Mouse (Mus musculus) CH12.LX (cell line): ENCODE measurements at regions not wholly inside any gene's neighbourhood (a gene's known extent, or its start where the extent isn't known, plus 50 kb on each side); places are given as distances from the start of the nearest gene placed in this dataset.

Source experiments
- DNase-seq: peaks from one replicate; pipeline ENCODE4 v3.0.0-alpha.2; 2013; ENCODE audit errors: extremely low read depth
- H3K27ac ChIP-seq: 2 replicates; pipeline ENCODE4 v1.5.1; 2012; ENCODE audit warnings: low read depth, mild to moderate bottlenecking, control low read depth, moderate library complexity; ENCODE audit not compliant: insufficient read depth
- H3K27me3 ChIP-seq: replicated peaks from 2 replicates; pipeline ENCODE3; 2012; ENCODE audit warnings: inconsistent platforms
- H3K36me3 ChIP-seq, 2 experiments: replicated peaks in 1 of 2; 2 replicates each; pipeline versions ENCODE3 to v1.6.1; 2012; ENCODE audit warnings: inconsistent platforms in 1 of 2, low read length in 1 of 2, mild to moderate bottlenecking in 1 of 2, mixed read lengths in 1 of 2, moderate library complexity in 1 of 2; ENCODE audit not compliant: control insufficient read depth in 1 of 2, insufficient read depth in 1 of 2
- H3K4me1 ChIP-seq, 2 experiments: 2 replicates each; pipeline ENCODE4 v1.6.1; 2012; ENCODE audit warnings: inconsistent platforms in 1 of 2, moderate library complexity in 1 of 2; ENCODE audit not compliant: insufficient read depth in 2 of 2, control insufficient read depth in 1 of 2
- H3K4me2 ChIP-seq: 2 replicates; pipeline ENCODE4 v1.6.1; 2012; ENCODE audit warnings: low read depth, mild to moderate bottlenecking, control low read depth; ENCODE audit not compliant: poor library complexity, insufficient read depth, severe bottlenecking
- H3K4me3 ChIP-seq, 3 experiments: fragments of 150-350 bp in 1 of 3; sonication (generic) in 1 of 3; replicated peaks in 1 of 3; 2 replicates each; pipeline versions ENCODE3 to v1.5.1; 2011 to 2012; ENCODE audit warnings: low read depth in 2 of 3, low read length in 2 of 3, mild to moderate bottlenecking in 2 of 3, moderate library complexity in 2 of 3, control low read depth in 1 of 3, improper control_type of control experiment in 1 of 3, inconsistent platforms in 1 of 3, mixed read lengths in 1 of 3; ENCODE audit not compliant: poor library complexity in 1 of 3
- H3K79me2 ChIP-seq: replicated peaks from 2 replicates; pipeline ENCODE4 v1.6.1; 2012; ENCODE audit warnings: mild to moderate bottlenecking, moderate library complexity; ENCODE audit not compliant: control insufficient read depth, poor library complexity, insufficient read depth, severe bottlenecking; ENCODE audit errors: extremely low read depth
- H3K9ac ChIP-seq: 2 replicates; pipeline ENCODE4 v1.6.1; 2012; ENCODE audit warnings: low read depth, mild to moderate bottlenecking, control low read depth, moderate library complexity; ENCODE audit not compliant: insufficient read depth
- H3K9me3 ChIP-seq: replicated peaks from 2 replicates; pipeline ENCODE3; 2012; ENCODE audit warnings: low read length, inconsistent platforms, mixed read lengths
- CHD1 ChIP-seq: IDR thresholded peaks from 2 replicates; pipeline ENCODE4 v1.6.1; 2012; ENCODE audit warnings: low read depth, low read length, improper control_type of control experiment, inconsistent platforms
- CTCF ChIP-seq, 2 experiments: IDR thresholded peaks in 1 of 2; conservative IDR thresholded peaks in 1 of 2; 2 replicates each; pipeline ENCODE4 v1.5.1; 2011 to 2012; ENCODE audit warnings: low read depth in 2 of 2, low read length in 2 of 2, improper control_type of control experiment in 1 of 2, inconsistent platforms in 1 of 2, mild to moderate bottlenecking in 1 of 2, moderate library complexity in 1 of 2
- E2F4 ChIP-seq: IDR thresholded peaks from 2 replicates; pipeline ENCODE4 v1.6.1; 2011; ENCODE audit warnings: low read depth, low read length, improper control_type of control experiment; ENCODE audit not compliant: insufficient replicate concordance
- GABPA ChIP-seq: IDR thresholded peaks from 2 replicates; pipeline ENCODE4 v1.6.1; 2012; ENCODE audit warnings: low read depth, low read length, improper control_type of control experiment, inconsistent platforms; ENCODE audit not compliant: insufficient replicate concordance
- HCFC1 ChIP-seq: IDR thresholded peaks from 2 replicates; pipeline ENCODE4 v1.6.1; 2012; ENCODE audit warnings: low read depth, mild to moderate bottlenecking, inconsistent platforms, low read length, improper control_type of control experiment
- JUN ChIP-seq: IDR thresholded peaks from 2 replicates; pipeline ENCODE4 v1.6.1; 2011; ENCODE audit warnings: low read depth, mild to moderate bottlenecking, low read length, improper control_type of control experiment, moderate library complexity; ENCODE audit not compliant: insufficient read depth
- KAT2A ChIP-seq: IDR thresholded peaks from 2 replicates; pipeline ENCODE4 v1.6.1; 2012; ENCODE audit warnings: low read length, improper control_type of control experiment, inconsistent platforms; ENCODE audit not compliant: insufficient replicate concordance
- MAFK ChIP-seq: IDR thresholded peaks from 2 replicates; pipeline ENCODE4 v1.6.1; 2011; ENCODE audit warnings: low read length, improper control_type of control experiment; ENCODE audit not compliant: insufficient replicate concordance
- MYC ChIP-seq: IDR thresholded peaks from 2 replicates; pipeline ENCODE4 v1.6.1; 2011; ENCODE audit warnings: low read depth, mild to moderate bottlenecking, improper control_type of control experiment, low read length
- NRF1 ChIP-seq: IDR thresholded peaks from 2 replicates; pipeline ENCODE4 v1.6.1; 2014; ENCODE audit warnings: low read depth, mild to moderate bottlenecking, inconsistent platforms, low read length, improper control_type of control experiment, moderate library complexity
- POLR2A ChIP-seq: IDR thresholded peaks from 2 replicates; pipeline ENCODE4 v1.6.1; 2011; ENCODE audit warnings: low read depth, mild to moderate bottlenecking, improper control_type of control experiment, low read length
- POLR2AphosphoS2 ChIP-seq: IDR thresholded peaks from 2 replicates; pipeline ENCODE4 v1.6.1; 2011; ENCODE audit warnings: low read depth, low read length, improper control_type of control experiment
- RAD21 ChIP-seq: IDR thresholded peaks from 2 replicates; pipeline ENCODE4 v1.6.1; 2011; ENCODE audit warnings: low read depth, mild to moderate bottlenecking, low read length, improper control_type of control experiment, moderate library complexity
- SIN3A ChIP-seq: IDR thresholded peaks from 2 replicates; pipeline ENCODE4 v1.6.1; 2012; ENCODE audit warnings: low read length, improper control_type of control experiment, inconsistent platforms
- SMC3 ChIP-seq: IDR thresholded peaks from 2 replicates; pipeline ENCODE4 v1.6.1; 2011; ENCODE audit warnings: low read depth, low read length, improper control_type of control experiment
- TBP ChIP-seq: conservative IDR thresholded peaks from 2 replicates; pipeline ENCODE4 v1.6.1; 2011; ENCODE audit warnings: low read depth, low read length, improper control_type of control experiment
- TCF12 ChIP-seq: IDR thresholded peaks from 2 replicates; pipeline ENCODE4 v1.6.1; 2014; ENCODE audit warnings: low read depth, mild to moderate bottlenecking, inconsistent platforms, low read length, improper control_type of control experiment
- ZC3H11A ChIP-seq: IDR thresholded peaks from 2 replicates; pipeline ENCODE4 v1.6.1; 2012; ENCODE audit warnings: low read depth, mild to moderate bottlenecking, inconsistent platforms, low read length, improper control_type of control experiment
- ZMIZ1 ChIP-seq: IDR thresholded peaks from 2 replicates; pipeline ENCODE4 v1.6.1; 2012; ENCODE audit warnings: low read depth, mild to moderate bottlenecking, inconsistent platforms, low read length, improper control_type of control experiment
- ZNF384 ChIP-seq: IDR thresholded peaks from 2 replicates; pipeline ENCODE4 v1.6.1; 2012; ENCODE audit warnings: low read depth, low read length, improper control_type of control experiment, inconsistent platforms
- dilution Hi-C: fragments of 300-500 bp; cut with MboI; formaldehyde crosslinking; loops from 2 replicates; pipeline ENCODE4 v1.14.3; 2020; ENCODE audit warnings: low sequenced_read_pairs; ENCODE audit not compliant: extremely low pct_unique_long_range_greater_than_20kb, extremely low pct_ligation_motif_present
- in situ Hi-C: fragments of 300-500 bp; cut with MboI; formaldehyde crosslinking; loops from 3 replicates; pipeline ENCODE4 v1.14.3; 2019; ENCODE audit warnings: low sequenced_read_pairs, low pct_ligation_motif_present, low pct_unique_long_range_greater_than_20kb, mixed read lengths

DNA sequence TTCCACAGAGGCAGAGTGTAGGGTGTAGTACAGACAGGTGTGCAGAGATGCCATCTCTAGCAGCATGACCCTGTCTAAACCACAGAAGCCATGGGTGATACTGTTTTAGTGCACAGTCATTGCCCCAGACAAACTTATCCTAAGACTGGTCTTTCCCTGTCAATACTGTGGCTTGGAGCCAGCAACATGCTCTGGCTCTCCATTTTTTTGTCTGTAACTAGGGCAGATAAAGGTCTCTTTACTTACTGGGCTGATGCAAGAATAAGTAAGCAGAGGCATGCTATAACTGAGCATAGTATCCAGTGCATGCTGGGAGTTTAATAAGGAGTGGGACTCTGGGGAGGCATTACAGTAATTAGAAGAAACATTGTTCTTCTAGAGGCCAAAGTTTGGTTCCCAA is 267.0 kb downstream of the Wdr72 start:
- Histone ChIP-seq H3K79me2 (no peaks in the 10 kb centered on the region), H3K4me3 (no peak overlapping the region), H3K9ac (no peak overlapping the region), H3K36me3 (no peaks in the 10 kb centered on the region), H3K9me3 (no peaks in the 10 kb centered on the region), H3K27ac (no peak overlapping the region), H3K4me2 (no peak overlapping the region), H3K27me3 (peaks cover 5% of the 10 kb centered on the region), H3K4me1 (no peaks in the 10 kb centered on the region)
- in situ Hi-C loops (no loop called here), dilution Hi-C loops (no loop called here)
- TF ChIP-seq ZC3H11A (no peak), ZMIZ1 (no peak), MAFK (no peak), SIN3A (no peak), CTCF (conservative IDR thresholded peaks at IDR 0.05 in 1 of 2, IDR thresholded peaks at IDR 0.05 in 1 of 2; ENCODE audit: low read depth in 2 of 2, low read length in 2 of 2) (no peak), TBP (no peak), POLR2A (no peak), HCFC1 (no peak), ZNF384 (no peak)
- DNase-seq, result no peak

- no peaks in the 10 kb centered on the region for H3K79me2 ChIP-seq
- no peak overlapping the region for H3K4me3 ChIP-seq
- H3K9ac ChIP-seq, result no peak overlapping the region
- in situ Hi-C loops, result no loop called here
- no peak overlapping the region for H3K4me2 ChIP-seq
- H3K4me1 ChIP-seq, result no peaks in the 10 kb centered on the region
- peaks cover 8% of the 10 kb centered on the region for H3K27me3 ChIP-seq
- dilution Hi-C loops, result no loop called here
- TF ChIP-seq CHD1 (no peak), JUN (no peak), KAT2A (no peak), POLR2A (no peak), POLR2AphosphoS2 (no peak), ZMIZ1 (no peak), E2F4 (no peak), CTCF (conservative IDR thresholded peaks at IDR 0.05 in 1 of 2, IDR thresholded peaks at IDR 0.05 in 1 of 2; ENCODE audit: low read depth in 2 of 2, low read length in 2 of 2) (no peak), TBP (no peak), TCF12 (no peak), SMC3 (no peak), RAD21 (no peak), HCFC1 (no peak), ZNF384 (no peak), MYC (no peak), ZC3H11A (no peak), NRF1 (no peak), GABPA (no peak)
- TF ChIP-seq, all 38 proteins: peak for 0
- H3K36me3 ChIP-seq, result no peaks in the 10 kb centered on the region
- DNase-seq, result no peak
- H3K27ac ChIP-seq, result no peak overlapping the region
- H3K9me3 ChIP-seq, result no peaks in the 10 kb centered on the region
These were observed 274.2 kb downstream of the Wdr72 start for GRCm38 (mm10) chr9:74384206-74384896.
